Mouse (Mus musculus): ENCODE measurements around the gene Hipk4.
A peak's percentile ranks its signal among the peaks of the same experiment; 100 is the strongest.

Hipk4 gene

DNA sequence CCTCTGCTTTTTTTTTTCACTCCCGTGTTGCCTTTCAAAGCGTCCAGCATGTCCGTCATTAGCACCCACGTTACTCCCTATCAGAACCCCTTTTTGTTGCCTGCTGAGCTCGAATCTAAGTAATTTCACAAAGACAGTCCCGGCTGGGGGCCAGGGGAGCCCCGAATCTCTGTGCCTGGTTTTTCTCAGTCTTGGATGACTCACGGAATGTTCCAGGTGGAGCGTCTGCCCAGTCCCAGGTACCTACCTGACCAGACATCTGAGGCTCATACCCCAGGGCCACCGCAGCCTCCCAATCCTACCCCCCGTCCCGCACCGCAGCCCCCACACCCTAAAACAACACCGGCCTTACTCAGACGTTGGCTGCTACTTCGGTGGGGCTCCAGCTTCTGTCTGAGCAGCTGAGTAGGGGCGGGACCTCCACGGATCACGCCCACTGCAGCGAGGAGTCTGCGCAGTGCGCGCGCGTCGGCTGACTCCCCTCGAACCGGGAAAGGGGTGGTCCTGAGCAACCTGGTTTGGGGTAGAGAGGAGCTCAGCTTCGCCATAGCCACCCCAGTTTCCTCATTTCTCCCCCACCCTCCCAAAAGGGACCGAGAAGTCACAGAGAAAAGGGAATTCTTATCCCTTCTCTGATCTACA lies 19.4 kb downstream of the Hipk4 start:
- peak; percentile 90 for DNase-seq

DNA sequence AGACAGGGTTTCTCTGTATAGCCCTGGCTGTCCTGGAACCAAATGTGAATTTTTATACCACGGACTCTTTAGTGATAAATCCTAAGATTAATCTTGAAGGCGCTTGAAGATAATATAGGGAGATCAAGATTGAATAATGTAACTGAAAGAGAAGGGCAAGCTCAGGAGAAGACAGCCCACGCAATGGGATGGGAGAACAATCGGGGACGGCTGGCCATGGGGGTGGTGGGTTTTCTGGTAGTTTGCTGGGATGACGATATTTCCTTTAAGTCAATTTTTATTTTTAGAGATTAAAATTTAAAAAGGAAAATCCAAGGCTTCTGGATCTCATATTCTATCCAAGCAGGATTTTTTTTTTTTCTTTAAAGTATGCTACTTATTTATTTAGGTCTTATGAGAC lies 20.0 kb downstream of the Hipk4 start:
- no peak for DNase-seq

DNA sequence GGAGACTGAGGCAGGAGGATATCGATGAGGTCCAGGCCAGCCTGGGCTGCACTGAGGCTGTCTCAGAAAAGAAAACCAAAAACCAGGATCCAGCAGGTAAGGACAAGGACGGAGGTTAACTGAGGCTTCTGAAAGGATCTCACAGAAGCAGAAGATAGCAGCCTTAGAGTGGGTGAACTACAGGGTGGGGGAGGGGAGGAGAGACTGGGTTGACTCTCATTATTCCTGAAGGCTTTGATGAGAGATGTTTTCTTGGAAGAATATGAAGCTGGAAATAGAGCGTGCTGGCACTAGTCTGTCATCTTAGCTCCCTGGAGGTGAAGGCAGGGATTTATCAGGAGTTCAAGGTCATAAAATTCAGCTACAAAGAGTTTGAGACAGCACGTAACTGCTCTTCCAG lies 20.8 kb downstream of the Hipk4 start:
- DNase-seq, result no peak

DNA sequence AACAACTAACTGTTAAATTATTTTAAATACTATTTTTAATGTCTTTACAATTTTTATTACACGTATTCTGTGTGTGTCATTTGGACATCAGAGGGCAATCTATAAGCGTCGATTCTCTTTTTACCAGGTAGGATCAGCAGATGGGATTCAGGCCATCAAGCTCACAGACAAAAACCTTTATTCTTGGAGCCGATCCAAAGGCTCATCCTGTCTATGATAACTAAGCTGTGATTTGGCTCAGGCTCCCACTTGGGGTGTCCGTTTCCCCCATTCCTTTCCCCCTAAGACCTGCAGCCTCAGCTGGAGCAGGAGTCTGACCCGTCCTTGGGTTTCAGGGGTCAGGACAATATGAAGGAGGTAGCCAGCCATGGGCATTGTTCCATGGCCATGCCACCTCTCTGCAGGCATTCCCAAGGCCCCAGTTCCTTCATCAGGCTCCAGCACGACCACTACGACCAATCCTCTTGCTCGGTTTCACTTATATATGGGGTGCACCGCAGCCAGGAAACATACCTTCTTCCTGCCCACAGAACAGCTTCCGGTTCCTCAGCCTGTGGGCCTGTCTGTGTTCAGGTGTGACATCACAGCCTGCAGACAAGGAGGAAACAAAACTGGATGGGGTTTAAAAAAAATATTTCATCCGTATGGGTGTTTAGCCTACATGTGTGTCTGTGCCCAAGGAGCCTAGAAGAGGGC lies 21.8 kb downstream of the Hipk4 start:
- no peak for DNase-seq

DNA sequence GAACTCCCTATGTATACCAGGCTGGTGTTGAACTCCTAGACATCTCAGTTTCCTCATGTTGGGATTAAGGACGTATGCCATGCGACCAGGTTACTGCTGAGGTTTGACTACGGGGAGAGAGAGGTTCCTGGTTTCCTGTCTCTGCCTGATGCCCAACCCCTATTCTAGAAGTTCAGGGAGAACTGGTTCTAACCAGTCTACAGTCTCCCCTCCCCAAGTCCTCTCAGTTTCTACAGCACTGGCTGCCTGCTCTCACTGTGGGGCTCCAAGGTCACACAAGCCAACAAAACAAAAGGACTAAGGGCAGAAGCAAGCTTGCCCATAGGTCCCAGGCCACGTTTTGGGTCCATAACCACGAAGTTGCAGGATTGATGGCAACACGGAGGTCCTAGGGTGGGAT lies 26.5 kb downstream of the Hipk4 start:
- DNase-seq, result no peak

DNA sequence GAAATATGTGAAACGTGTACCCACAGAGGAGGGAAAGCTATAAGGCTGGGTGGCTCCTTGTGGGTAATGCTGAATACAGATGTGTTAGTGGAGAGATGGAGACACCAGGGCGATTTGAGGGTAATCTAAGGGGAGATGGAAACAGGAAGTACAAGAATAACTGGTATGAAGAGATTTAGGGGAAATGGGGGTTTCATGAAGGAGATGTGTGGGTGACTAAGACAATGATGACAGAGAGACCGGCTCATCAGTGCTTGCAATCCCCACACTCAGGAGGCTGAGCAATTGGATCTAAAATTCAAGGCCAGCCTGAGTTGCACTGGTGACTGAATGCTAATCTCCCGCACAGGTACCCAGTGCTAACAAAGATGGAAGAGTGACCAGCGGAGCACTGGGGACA lies 29.0 kb downstream of the Hipk4 start:
- DNase-seq, result no peak

DNA sequence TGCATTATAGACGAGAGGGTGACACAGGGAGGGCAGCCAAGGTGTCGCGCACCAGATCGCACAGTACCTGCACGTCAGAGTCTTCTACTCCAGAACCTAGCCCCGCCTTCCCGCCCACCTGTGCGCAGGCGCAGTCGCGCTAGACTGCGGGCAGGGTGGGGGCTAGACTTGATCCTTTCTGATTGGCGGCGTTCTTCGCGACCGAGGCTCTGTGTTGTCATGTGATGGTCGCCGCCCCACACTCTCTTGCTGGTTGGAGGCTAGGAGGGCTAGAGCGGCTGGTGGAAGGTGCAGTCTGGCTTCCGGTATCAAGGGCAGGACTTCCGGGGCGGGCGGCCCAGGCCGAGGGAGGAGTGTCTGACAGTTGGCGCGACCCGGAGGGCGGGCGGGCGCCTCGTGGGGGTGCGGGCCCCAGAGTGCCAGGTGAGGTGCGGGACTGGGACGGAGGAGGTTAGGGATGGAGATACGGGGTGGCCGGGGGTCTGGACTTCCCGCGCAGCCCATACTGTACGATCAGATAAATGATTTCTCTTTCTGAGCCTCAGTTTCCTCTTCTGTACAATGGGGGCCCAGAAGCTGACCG lies 30.0 kb downstream of the Hipk4 start, which contains the start of the genes Pld3 and 2310022A10Rik:
Pld3 (minus strand) TSS at position 288 of the 583 bp plus-strand sequence.
2310022A10Rik (plus strand) TSS at position 303 of the 583 bp plus-strand sequence.
- peak; percentile 98 for DNase-seq

DNA sequence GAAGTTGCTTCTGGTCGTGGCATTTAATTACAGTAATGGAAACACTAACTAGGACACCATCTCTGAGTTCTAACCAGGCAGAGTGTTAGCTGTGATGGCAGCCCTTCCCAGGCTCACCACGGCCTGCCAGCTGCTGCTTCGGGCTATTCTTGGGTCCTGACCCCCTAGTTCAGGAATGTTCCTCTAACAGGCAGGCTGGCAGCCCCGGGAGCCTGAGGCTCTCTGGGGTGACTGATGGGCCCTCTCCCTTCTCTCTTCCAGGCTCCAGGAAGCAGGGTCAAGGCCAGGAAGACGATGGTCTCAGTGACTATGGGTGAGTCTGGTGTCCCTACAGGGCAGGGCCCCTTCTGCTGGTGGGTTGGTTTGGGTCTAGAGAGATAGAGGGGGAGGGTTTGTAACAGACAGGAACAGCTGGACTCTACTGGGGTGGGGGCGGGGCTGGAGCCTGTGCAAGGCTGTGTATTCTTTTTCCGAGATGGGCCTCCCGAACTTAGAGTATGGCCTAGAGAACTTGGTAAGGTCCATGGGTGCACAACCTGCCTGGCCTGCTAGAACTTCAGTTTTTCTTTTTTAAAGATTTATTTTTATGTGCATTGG lies 37.3 kb downstream of the Hipk4 start:
- DNase-seq, result no peak

DNA sequence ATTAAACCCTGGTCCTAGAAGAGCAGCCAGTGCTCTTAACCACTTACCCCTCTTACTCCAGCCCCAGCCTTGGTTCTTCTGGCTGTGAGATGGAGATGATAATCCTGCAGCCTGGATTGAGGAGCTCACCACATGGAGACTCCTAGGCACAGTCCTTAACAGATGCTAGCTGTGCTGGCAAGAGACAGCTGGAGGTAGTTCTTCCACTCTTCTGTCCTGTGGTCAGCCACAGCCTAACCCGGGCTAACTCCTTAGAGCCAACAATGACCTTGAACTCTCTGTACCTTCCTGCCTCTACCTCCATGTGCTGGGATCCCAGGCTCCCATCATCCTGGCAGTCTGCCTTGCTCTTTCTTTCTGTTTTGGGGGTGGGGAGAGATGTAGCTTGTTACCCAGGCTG lies 37.9 kb downstream of the Hipk4 start:
- no peak for DNase-seq

DNA sequence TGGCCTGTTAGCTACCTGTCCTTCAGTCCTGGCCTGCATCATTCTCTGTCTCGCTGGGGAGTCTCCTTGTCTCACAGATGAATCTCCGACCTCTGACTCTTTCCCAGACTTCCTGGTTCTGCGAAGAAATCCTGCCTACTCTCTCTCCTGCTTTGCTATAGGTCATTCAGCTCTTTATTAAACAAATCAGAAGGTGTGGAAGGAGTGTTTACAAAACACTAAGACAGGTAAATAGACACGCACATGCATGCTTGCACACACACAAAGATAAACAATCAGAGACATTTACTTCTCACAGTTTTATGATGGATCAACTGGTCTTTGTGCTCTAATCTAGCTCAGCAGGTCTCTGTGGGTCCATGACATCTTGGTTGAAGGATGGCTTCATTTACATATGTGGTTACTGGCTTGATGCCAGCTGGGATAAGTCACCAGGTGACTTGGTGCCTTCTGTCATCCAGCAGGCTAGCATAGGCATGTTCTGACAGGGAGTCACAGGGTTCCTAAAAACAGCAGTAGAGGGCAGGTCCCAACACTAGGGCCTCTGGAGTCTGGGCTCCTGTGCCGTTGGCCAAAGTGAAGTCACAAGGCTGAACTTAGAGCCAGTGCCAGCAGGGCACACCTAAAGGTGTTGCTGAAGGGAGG lies 46.6 kb downstream of the Hipk4 start:
- DNase-seq, result no peak

DNA sequence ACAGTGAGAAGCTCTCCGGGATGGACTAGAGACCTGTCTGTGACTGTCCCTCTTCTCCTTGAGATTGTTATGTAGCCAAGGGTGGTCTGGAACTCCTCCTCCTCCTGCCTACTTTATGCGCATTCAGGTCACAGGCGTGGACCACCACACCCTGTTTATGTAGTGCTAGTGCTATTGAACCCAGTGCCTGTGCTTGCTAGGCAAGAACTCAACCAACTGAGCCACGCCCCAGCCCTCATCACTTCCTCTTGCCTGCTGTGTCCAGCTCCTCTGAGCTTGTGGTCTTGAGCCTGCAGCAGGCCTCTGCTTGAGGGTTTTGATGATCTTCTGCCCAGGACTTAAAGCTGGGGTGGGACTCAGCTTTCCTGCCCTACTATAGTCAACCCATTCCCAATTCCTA lies 49.1 kb downstream of the Hipk4 start:
- no peak for DNase-seq

DNA sequence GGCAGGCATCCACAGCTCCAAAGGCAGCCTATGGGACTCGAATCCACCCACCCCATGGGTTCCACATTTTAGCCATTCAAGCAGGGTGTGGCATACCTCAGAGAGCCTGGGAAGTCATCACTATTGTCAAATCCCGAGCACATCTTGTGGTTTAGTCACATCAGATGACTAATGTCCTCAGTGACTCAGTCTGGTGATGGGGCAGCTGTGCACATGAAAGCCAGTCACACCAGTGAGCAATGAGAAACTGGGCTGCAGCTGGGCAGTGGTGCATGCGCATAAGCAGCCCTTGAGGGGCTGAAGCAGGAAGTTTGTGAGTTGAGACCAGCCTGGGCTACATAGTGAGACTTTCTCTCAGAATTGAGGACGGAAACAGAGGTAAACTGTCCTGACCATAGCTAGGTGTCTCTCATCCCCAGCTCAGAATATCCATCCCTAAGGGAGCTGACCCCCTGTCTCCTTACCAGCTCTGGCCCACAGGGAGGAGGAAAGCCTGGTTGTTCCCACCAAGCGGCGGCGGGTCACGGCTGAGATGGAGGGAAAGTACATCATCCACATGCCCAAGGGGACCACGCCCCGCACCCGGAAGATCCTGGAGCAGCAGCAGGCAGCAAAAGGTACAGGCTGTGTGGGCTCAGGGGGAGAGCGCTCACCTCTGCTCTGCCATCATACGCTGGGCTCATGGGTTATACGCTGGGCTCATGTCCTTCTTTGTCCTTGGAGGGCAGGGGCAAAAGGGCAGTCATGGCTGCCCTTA lies 51.2 kb downstream of the Hipk4 start:
- no peak for DNase-seq

DNA sequence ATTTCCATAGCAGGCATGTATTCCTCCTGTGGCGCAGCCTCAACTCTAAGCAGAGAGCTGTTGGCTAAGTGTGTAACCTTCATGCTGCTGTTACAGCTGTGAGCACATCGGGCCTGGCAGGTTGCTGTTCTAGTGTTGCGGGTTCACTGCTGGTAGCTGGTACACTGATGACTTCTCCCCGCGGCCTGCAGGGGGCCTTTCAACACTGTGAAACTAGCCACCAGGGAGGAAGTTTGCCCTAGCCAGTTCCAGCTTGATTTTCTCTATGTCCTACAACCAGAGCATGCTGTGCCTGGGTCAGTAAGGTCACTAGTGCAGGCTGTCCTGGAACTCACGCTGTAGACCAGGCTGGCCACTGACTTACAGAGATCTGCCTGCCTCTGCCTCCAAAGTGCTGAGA lies 53.8 kb downstream of the Hipk4 start:
- peak; percentile 39 for DNase-seq

DNA sequence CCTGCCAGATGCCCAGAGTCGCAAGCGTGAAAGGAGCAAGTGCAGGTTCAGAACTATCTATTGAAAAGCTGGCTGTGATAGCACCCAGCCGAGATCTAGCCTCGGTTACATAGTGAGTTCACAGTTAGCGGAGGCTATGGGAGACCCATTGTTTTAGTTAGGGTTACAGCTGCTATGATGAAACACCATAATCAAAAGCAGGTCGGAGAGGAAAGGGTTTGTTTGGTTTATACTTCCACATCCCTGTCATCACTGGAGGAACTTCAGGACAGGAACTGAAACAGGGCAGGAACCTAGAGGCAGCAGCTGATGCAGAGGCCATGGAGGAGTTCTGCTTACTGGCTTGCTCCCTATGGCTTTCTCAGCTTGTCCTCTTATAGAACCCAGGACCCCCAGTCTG lies 54.5 kb downstream of the Hipk4 start:
- DNase-seq, result no peak

DNA sequence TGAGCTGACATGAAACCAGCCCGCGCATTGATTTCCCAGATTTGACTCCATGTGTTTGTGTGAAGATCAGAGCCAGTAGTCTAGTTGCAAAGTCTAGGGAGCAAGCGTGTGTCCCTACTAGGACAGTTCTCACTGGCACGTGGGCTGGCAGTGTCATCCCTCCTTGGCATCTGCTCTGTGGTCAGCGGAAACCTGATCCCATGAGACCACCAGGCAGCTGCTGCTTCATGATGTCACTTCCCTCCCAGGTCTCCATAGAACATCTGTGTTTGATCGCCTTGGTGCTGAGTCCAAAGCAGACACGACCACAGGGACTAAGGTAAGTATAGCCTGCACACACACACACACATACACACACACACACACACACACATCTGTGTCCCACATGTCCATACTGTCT lies 55.4 kb downstream of the Hipk4 start:
- no peak for DNase-seq

DNA sequence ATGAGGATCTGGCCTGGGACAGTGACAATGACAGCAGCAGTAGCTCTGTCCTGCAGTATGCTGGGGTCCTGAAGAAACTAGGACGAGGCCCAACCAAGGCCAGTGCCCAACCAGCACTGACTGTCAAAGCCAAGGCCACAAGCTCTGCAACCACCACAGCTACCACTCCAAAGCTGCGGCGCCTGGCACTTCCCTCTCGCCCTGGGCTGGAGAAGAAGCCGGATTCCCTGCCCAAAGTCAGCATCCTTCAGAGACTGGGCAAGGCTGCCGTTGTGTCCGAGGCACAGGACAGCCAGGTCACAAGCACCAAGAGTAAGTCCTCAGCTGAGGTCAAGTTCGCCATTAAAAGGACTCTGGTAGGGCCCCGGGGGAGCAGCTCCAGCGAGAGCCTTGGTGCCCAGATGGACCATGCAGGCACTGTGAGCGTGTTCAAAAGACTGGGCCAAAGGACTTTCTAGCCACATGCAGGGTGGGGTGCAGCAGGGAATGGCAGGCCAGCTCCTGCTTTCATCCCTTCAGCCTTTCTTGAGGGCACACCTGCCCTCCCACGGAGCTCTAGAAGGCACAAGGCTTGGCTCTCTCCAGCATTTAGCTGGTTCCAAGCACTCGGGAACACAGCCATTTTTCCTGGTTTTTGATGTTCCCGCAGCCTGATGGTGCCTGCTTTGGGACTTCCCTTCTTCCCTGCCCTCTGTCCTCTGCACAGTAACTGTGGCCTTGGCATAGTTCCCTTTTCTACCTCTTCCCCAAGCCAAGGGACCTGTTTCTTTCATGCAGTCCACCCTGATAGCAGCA lies 57.5 kb downstream of the Hipk4 start:
- no peak for DNase-seq
